Mouse (Mus musculus): ENCODE data around the gene Gm609.

DNA sequence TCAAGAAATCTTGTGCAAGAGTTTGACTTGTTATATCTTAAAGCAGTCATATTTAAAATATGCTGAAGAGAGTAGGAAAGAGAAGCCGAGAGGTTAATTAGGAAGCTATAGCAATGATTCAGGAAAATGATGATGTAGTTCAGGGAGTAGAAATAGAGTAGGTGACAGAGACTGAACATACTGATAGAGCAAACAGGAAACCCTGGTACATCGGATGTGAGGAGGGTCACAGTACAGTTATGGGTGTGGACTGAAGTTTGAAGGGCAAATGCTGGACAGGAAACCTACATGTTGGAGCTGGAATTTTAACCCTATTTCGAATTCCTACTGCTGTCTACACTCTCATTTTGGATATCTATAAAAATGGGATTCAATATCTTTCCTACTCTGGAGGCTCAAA, 113.8 kb downstream of the Gm609 start:
- TF ChIP-seq CTCF (IDR thresholded peaks at IDR 0.05; ENCODE audit: insufficient read depth, low read depth, low read length) (no peak), POLR2A (IDR thresholded peaks at IDR 0.05; ENCODE audit: insufficient read depth, low read depth, low read length) (no peak)
